Mouse (Mus musculus) forebrain, postnatal 0 days (tissue): ENCODE measurements at regions not wholly inside any gene's neighbourhood (a gene's known extent, or its start where the extent isn't known, plus 50 kb on each side); places are given as distances from the start of the nearest gene placed in this dataset.
A peak's percentile ranks its signal among the peaks of the same experiment; 100 is the strongest.

Experiments used
- ATAC-seq: fragments of 200-750 bp; cut with Nextera tagmentation; 2 replicates; pipeline ENCODE4 v1.8.0; 2017; ENCODE audit warnings: mild to moderate bottlenecking, moderate library complexity
- DNase-seq: peaks from one replicate; pipeline ENCODE4 v3.0.0-alpha.2; 2015
- H3K27ac ChIP-seq: fragments of 300-500 bp; sonication (generic); 2 replicates; pipeline ENCODE4 v1.5.1; 2014; ENCODE audit warnings: low read depth, mild to moderate bottlenecking, antibody characterized with exemption, low read length, moderate library complexity, mixed read lengths
- H3K27me3 ChIP-seq: fragments of 300-500 bp; sonication (generic); 2 replicates; pipeline ENCODE4 v1.6.1; 2014; ENCODE audit warnings: mild to moderate bottlenecking, low read length, mixed read lengths; ENCODE audit not compliant: insufficient read depth
- H3K36me3 ChIP-seq: fragments of 300-500 bp; sonication (generic); 2 replicates; pipeline ENCODE4 v1.6.1; 2014; ENCODE audit warnings: mild to moderate bottlenecking, moderate library complexity; ENCODE audit not compliant: insufficient read depth
- H3K4me1 ChIP-seq: fragments of 300-500 bp; sonication (generic); 2 replicates; pipeline ENCODE4 v1.6.1; 2014; ENCODE audit warnings: antibody characterized with exemption; ENCODE audit not compliant: insufficient read depth
- H3K4me2 ChIP-seq: fragments of 300-500 bp; sonication (generic); 2 replicates; pipeline ENCODE4 v1.6.1; 2014; ENCODE audit warnings: low read depth, mild to moderate bottlenecking, moderate library complexity
- H3K4me3 ChIP-seq: fragments of 300-500 bp; sonication (generic); 2 replicates; pipeline ENCODE4 v1.5.1; 2014; ENCODE audit warnings: low read depth, low read length, mixed read lengths
- H3K9ac ChIP-seq: fragments of 300-500 bp; sonication (generic); 2 replicates; pipeline ENCODE4 v1.6.1; 2014; ENCODE audit warnings: mild to moderate bottlenecking
- H3K9me3 ChIP-seq: fragments of 300-500 bp; sonication (generic); 2 replicates; pipeline ENCODE4 v1.6.1; 2016; ENCODE audit warnings: low read length
- CTCF ChIP-seq: sonication (generic); IDR thresholded peaks from 2 replicates; pipeline ENCODE4 v1.5.1; 2016; ENCODE audit warnings: antibody characterized with exemption, control low read depth, low read depth
- WGBS: fragments of 180-500 bp; shearing (Covaris S2); extraction: QIAGEN DNeasy Blood & Tissue Kit; methylation state at CpG from one replicate; pipeline ENCODE4 v1.1.7; 2014; 5-methylcytosine and 5-hydroxymethylcytosine counted together

DNA sequence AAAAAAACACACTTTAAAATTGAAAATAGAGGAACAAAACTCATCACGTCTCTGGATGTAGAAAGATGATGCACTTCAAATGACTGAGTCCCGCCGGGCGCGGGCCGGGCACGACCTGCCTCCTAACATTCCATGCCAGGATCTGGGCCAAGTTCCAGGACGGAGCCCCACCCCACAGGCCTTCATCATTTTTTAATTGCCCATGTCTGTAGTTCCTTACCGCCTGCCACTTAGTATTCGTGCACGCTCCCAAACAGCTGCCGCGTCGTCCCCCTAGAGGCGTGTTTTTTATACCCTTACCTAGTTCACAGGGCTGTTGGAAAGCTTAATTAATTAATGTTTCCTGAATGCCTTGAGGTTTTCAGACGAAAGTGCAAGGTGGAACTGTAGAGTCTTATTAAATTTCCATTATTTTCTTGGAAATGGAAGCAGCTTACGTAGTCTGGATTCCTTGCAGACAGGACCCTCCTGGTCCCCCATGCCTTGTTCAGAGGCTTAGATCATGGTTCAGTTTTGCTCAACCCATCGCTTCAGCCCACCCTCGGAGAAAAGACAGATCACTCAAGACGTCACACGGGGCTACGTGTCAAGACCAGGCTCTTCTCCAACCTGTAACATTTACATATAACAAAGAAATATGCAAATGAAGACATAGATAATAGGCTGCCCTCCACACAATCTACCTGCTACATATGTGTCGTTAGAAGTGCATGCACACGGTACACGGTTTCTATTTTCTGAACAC, 81.0 kb downstream of the Barhl2 start:
- H3K4me3 ChIP-seq: no peak overlapping the region
- no peak overlapping the region for H3K9ac ChIP-seq
- 39% methylated on average over 25 of the region's 25 CpGs for WGBS
- H3K27me3 ChIP-seq: no peaks in the 10 kb centered on the region; the same call in 1 of the 2 replicates
- no peaks in the 10 kb centered on the region for H3K36me3 ChIP-seq
- no peak overlapping the region for H3K27ac ChIP-seq
- no peak overlapping the region for H3K4me2 ChIP-seq
- ATAC-seq: no peak
- H3K9me3 ChIP-seq: peaks cover 5% of the 10 kb centered on the region; the same call in 1 of the 2 replicates
- DNase-seq: peak; percentile 10
- peak; percentile 21; the same call in 1 of the 2 replicates for TF ChIP-seq CTCF
- H3K4me1 ChIP-seq: no peaks in the 10 kb centered on the region

DNA sequence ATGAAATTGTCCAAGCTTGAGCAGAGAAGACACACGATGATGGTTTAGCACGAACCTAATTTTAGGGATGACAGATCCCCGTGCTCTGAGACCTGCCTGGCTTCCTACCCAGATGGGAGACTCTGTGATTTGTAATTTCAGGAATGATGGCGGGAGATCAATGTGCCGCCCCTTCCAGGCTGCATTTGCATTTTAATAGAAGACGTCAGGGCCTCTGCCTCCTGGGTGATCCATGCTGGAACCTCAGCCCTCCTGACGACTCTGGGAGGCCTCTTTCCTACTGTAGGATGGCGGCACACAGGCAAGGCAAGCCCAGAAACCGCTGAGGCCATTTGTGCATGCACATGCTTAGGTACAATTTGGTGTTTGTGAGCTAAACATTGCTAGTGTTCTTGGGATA, 90.1 kb downstream of the Barhl2 start:
- no peak for TF ChIP-seq CTCF
- DNase-seq (no peak), ATAC-seq (no peak)
- Histone ChIP-seq H3K9ac (no peak overlapping the region), H3K4me1 (no peaks in the 10 kb centered on the region), H3K4me2 (no peak overlapping the region), H3K27me3 (peaks cover 4% of the 10 kb centered on the region; the same call in 1 of the 2 replicates), H3K27ac (no peak overlapping the region), H3K36me3 (no peaks in the 10 kb centered on the region), H3K4me3 (no peak overlapping the region), H3K9me3 (no peaks in the 10 kb centered on the region)
- WGBS: 21% methylated on average over 9 of the region's 9 CpGs

DNA sequence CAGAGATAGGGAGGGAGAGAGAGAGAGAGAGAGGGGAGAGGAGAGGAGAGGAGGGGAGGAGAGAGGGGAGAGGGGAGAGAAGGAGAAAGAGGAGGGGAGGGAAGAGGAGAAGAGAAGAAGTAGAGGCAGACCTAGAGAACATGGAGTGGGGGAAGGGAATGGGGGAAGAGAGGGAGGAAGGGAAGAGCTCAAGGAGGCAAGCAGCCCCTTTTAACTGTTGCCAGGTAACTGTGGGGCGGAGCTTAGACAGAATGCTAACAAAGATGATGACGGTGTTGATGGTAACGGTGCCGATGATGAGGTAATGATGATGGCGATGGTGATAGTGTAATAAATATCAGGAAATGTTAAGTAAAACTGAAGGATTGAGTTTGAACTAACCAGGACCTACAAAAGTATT, 90.7 kb downstream of the Barhl2 start:
- no peak for TF ChIP-seq CTCF
- H3K4me1 ChIP-seq: no peaks in the 10 kb centered on the region
- H3K27ac ChIP-seq: no peak overlapping the region
- H3K36me3 ChIP-seq: no peaks in the 10 kb centered on the region
- 59% methylated on average over 5 of the region's 5 CpGs for WGBS
- H3K27me3 ChIP-seq: peaks cover 4% of the 10 kb centered on the region; the same call in 1 of the 2 replicates
- ATAC-seq: no peak
- no peak overlapping the region for H3K9ac ChIP-seq
- no peak overlapping the region for H3K4me2 ChIP-seq
- H3K4me3 ChIP-seq: no peak overlapping the region
- no peaks in the 10 kb centered on the region for H3K9me3 ChIP-seq
- no peak for DNase-seq

DNA sequence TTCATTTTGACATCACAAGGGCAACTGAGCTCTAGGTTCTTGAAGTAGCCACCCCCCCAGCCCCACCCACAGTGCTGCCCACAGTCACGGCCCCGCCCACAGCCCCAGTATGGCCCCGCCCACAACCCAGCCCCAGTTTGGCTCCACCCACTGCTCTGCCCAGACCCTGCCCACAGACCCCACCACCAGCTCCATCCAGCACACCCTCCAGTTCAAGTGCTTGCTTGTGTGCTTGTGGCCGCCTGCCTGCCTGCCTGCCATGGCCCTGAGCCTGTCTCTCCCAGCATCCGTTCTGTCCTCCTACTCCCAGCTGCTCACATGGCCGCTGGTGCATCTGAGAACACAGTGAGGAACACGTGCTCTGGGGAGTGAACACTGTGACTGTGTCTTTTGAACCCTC, 92.0 kb downstream of the Barhl2 start:
- Histone ChIP-seq H3K4me1 (no peaks in the 10 kb centered on the region), H3K36me3 (no peaks in the 10 kb centered on the region), H3K9me3 (no peaks in the 10 kb centered on the region), H3K27me3 (peaks cover 4% of the 10 kb centered on the region; the same call in 1 of the 2 replicates), H3K4me2 (no peak overlapping the region), H3K27ac (no peak overlapping the region), H3K4me3 (no peak overlapping the region), H3K9ac (no peak overlapping the region)
- no peak for TF ChIP-seq CTCF
- ATAC-seq (no peak), DNase-seq (no peak)
- 77% methylated on average over 7 of the region's 7 CpGs for WGBS

DNA sequence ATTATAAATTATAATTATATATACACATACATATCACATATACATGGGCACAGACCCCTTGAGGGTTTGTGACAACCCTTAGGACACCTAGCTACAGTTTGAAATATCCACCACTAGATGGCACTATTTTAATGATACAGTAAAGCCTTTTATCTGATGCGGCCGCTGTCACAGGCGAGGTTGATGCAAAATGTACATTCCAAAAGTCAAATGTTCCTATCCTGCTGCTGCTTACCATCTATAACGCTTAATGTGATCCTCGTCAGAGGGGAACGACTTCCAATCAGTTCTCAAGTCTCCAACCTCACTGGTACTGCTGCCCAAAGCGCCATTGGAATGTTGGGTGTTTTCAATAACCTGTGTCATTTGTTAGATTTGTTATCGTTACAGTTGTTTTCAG, 92.9 kb downstream of the Barhl2 start:
- Histone ChIP-seq H3K4me3 (no peak overlapping the region), H3K4me1 (no peaks in the 10 kb centered on the region), H3K27ac (no peak overlapping the region), H3K9me3 (no peaks in the 10 kb centered on the region), H3K4me2 (no peak overlapping the region), H3K36me3 (no peaks in the 10 kb centered on the region), H3K27me3 (peaks cover 4% of the 10 kb centered on the region; the same call in 1 of the 2 replicates), H3K9ac (no peak overlapping the region)
- peak; percentile 60 for TF ChIP-seq CTCF
- WGBS: 42% methylated on average over 8 of the region's 8 CpGs
- ATAC-seq (no peak), DNase-seq (peak; percentile 49)

DNA sequence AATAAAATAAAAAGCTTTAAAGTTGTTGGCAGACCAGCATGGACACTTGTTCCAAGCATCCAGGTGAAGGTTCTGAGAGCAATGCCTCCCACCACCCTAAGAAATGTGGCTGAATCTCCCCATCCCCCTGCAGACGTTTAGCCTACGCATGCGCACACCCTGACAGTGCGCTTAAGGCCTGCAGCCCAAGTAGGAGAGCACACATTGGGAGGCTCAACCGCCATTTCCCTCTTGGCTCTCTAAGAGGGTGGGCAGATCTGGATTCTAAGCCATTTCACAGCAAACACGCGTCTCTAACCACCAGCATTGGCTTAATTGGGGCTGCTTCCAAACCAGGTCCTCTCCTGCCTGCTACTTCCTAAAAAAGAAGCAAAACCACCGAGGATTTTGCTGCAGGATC, 106.6 kb downstream of the Barhl2 start:
- Histone ChIP-seq H3K36me3 (no peaks in the 10 kb centered on the region), H3K27ac (no peak overlapping the region), H3K4me3 (no peak overlapping the region), H3K27me3 (no peaks in the 10 kb centered on the region; the same call in 1 of the 2 replicates), H3K9ac (no peak overlapping the region), H3K4me2 (no peak overlapping the region), H3K4me1 (no peaks in the 10 kb centered on the region), H3K9me3 (no peaks in the 10 kb centered on the region)
- no peak for TF ChIP-seq CTCF
- DNase-seq (no peak), ATAC-seq (no peak)
- 74% methylated on average over 8 of the region's 8 CpGs for WGBS

DNA sequence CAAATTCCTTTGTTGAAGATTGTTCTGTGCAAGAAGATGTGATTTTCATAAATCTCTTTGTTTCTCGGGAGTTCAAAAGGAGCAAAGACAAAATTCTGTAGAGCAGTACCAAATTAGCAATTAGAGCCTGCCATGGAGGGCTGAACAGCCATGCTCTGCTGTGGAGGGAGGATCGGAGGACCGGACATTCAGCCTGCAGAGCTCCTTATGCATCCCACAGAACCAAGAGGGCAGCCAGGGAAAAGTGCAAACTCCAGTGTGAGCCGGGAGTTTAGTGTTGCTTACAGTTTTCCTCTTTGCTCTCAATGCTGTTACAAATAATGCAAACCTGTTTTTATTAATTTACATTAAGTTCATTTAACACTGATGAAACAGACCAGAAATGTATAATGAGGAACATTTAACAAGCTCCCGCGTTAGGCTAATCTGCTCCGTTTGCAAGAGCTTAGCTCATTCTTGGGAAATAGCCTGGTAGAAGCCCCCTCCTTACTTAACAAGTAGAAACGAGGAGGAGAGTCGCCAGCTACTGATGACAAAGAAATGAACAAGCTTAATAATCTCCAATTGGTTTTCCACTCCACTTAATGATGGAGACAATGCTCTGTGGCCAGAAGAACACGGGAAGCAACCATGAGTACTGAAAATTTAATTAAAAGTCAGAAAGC, 108.0 kb downstream of the Barhl2 start:
- no peak for TF ChIP-seq CTCF
- H3K4me3 ChIP-seq: no peak overlapping the region
- no peak overlapping the region for H3K9ac ChIP-seq
- H3K27me3 ChIP-seq: no peaks in the 10 kb centered on the region; the same call in 1 of the 2 replicates
- H3K27ac ChIP-seq: no peak overlapping the region
- DNase-seq (no peak), ATAC-seq (no peak)
- H3K9me3 ChIP-seq: no peaks in the 10 kb centered on the region
- no peaks in the 10 kb centered on the region for H3K4me1 ChIP-seq
- no peak overlapping the region for H3K4me2 ChIP-seq
- 8% methylated on average over 10 of the region's 10 CpGs for WGBS
- no peaks in the 10 kb centered on the region for H3K36me3 ChIP-seq
